Mouse (Mus musculus): ENCODE measurements around the gene 1190002N15Rik. TPM values are rescaled to one million over a fixed set of nuclear protein-coding genes. Genes with fewer than 3 reads are reported as not detected.

The 1190002N15Rik gene
- total RNA-seq (2021) (10 to 100 TPM; 19.7 to 20.3 TPM), polyA plus RNA-seq (2012; rRNA removed) (21.9 and 22.0 TPM in 2 replicates)
- long read RNA-seq, transcript 1190002N15Rik-201 (3 exons, 3,950 nt): major isoform, 9 of 9 reads
- long read RNA-seq, partial matches to known transcripts: 0 of 9 reads
- long read RNA-seq, other reads (novel, unspliced or antisense): 0 of 9 reads

- peak; percentile 97 for DNase-seq
These were observed at the start of gene 1190002N15Rik for GRCm38 (mm10) chr9:94537970-94538822. Gene 1190002N15Rik, minus strand, starts transcription at chr9:94538081.

- no peak for DNase-seq
These were observed 44.4 kb upstream of the 1190002N15Rik start for GRCm38 (mm10) chr9:94582309-94582708.

- no peak for DNase-seq
These were observed 43.8 kb upstream of the 1190002N15Rik start for GRCm38 (mm10) chr9:94581661-94582060.

- no peak for DNase-seq
These were observed 42.3 kb upstream of the 1190002N15Rik start for GRCm38 (mm10) chr9:94580071-94580737.

- no peak for DNase-seq
These were observed 33.9 kb upstream of the 1190002N15Rik start for GRCm38 (mm10) chr9:94571802-94572201.

- DNase-seq: no peak
These were observed 30.5 kb upstream of the 1190002N15Rik start for GRCm38 (mm10) chr9:94568386-94568785.

- no peak for DNase-seq
These were observed 29.9 kb upstream of the 1190002N15Rik start for GRCm38 (mm10) chr9:94567722-94568314.

GRCm38 (mm10) chr9:94556776-94557514, 19.1 kb upstream of the 1190002N15Rik start:
- no peak for DNase-seq

GRCm38 (mm10) chr9:94556249-94556648, 18.4 kb upstream of the 1190002N15Rik start:
- DNase-seq: no peak

GRCm38 (mm10) chr9:94550493-94551095, 12.7 kb upstream of the 1190002N15Rik start:
- DNase-seq: no peak

GRCm38 (mm10) chr9:94543881-94544280, 6.0 kb upstream of the 1190002N15Rik start:
- no peak for DNase-seq

- DNase-seq: peak; percentile 31
These were observed 2.6 kb upstream of the 1190002N15Rik start for GRCm38 (mm10) chr9:94540343-94541095.

- DNase-seq: no peak
These were observed 1.5 kb upstream of the 1190002N15Rik start for GRCm38 (mm10) chr9:94539346-94539865.

GRCm38 (mm10) chr9:94538823-94539143, 902 bp upstream of the 1190002N15Rik start:
- DNase-seq: no peak

GRCm38 (mm10) chr9:94537051-94537917, 597 bp downstream of the 1190002N15Rik start:
- DNase-seq: peak; percentile 89

GRCm38 (mm10) chr9:94536261-94536905, 1.5 kb downstream of the 1190002N15Rik start:
- DNase-seq: no peak

- DNase-seq: no peak
These were observed 3.1 kb downstream of the 1190002N15Rik start for GRCm38 (mm10) chr9:94534795-94535194.

- DNase-seq: no peak
These were observed 3.7 kb downstream of the 1190002N15Rik start for GRCm38 (mm10) chr9:94534226-94534625.

- no peak for DNase-seq
These were observed 4.2 kb downstream of the 1190002N15Rik start for GRCm38 (mm10) chr9:94533641-94534040.
